Mouse (Mus musculus) midbrain, embryonic 15.5 days (tissue): ENCODE measurements around the gene Cdca4. TPM values are rescaled to one million over a fixed set of nuclear protein-coding genes. Genes with fewer than 3 reads are reported as not detected.

ENCODE experiments used
- ATAC-seq: fragments of 200-750 bp; cut with Nextera tagmentation; replicated peaks from 2 replicates; pipeline ENCODE4 v1.8.0; 2017; ENCODE audit warnings: moderate TSS enrichment
- H3K27ac ChIP-seq: fragments of 300-500 bp; sonication (generic); 2 replicates; pipeline ENCODE4 v1.5.1; 2015; ENCODE audit warnings: mild to moderate bottlenecking, inconsistent platforms
- H3K27me3 ChIP-seq: fragments of 300-500 bp; sonication (generic); replicated peaks from 2 replicates; pipeline ENCODE4 v1.6.1; 2015; ENCODE audit warnings: inconsistent platforms
- H3K36me3 ChIP-seq: fragments of 300-500 bp; sonication (generic); replicated peaks from 2 replicates; pipeline ENCODE4 v1.6.1; 2015; ENCODE audit warnings: inconsistent platforms
- H3K4me1 ChIP-seq: fragments of 300-500 bp; sonication (generic); 2 replicates; pipeline ENCODE4 v1.6.1; 2015; ENCODE audit warnings: inconsistent platforms
- H3K4me2 ChIP-seq: fragments of 300-500 bp; sonication (generic); 2 replicates; pipeline ENCODE4 v1.6.1; 2015; ENCODE audit warnings: inconsistent platforms, mild to moderate bottlenecking, moderate library complexity
- H3K4me3 ChIP-seq: fragments of 300-500 bp; sonication (generic); 2 replicates; pipeline ENCODE4 v1.5.1; 2015; ENCODE audit warnings: mild to moderate bottlenecking, inconsistent platforms
- H3K9ac ChIP-seq: fragments of 300-500 bp; sonication (generic); 2 replicates; pipeline ENCODE4 v1.6.1; 2015; ENCODE audit warnings: mild to moderate bottlenecking, inconsistent platforms
- H3K9me3 ChIP-seq: fragments of 300-500 bp; sonication (generic); 2 replicates; pipeline ENCODE4 v1.6.1; 2016; ENCODE audit warnings: inconsistent platforms
- WGBS: fragments of 180-500 bp; shearing (Covaris S2); methylation state at CpG from one replicate; pipeline ENCODE4 v1.1.7; 2015; ENCODE audit warnings: mixed read lengths; 5-methylcytosine and 5-hydroxymethylcytosine counted together
- polyA plus RNA-seq: library from polyadenylated mRNA; unstranded; fragments of >200 nt; fragmentation: Nextera tagmentation; extraction: Ambion mirVana; gene quantifications from 2 replicates; pipeline ENCODE4 v1.2.1, GENCODE M21; 2015

The Cdca4 gene
- polyA plus RNA-seq, 1 experiment from 2014 or later, result 44.1 TPM

DNA sequence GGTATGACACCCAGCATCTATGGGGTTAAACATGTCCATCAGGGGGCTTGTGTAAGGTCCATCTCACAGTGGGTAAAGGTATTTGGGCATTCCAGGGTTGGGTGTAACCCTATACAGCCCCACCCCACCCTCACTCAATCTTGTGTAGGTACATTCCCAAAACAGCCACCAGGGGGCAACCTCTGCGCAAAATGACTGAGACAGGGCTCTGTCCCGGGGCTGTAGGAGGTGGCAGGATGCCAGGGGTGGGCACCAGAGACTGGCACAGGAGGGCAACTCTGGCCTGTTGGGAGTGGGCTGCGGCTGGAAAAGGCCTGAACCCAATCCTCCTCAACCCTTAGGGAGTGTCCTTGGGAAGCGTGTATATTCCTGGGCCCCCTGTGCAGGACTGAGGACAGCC is 28.7 kb downstream of the Cdca4 start:
- 6% methylated on average over 4 of the region's 4 CpGs for WGBS
- H3K27me3 ChIP-seq, result peaks cover 15% of the 10 kb centered on the region
- ATAC-seq, result peak; percentile 1; the same call in 1 of the 2 replicates
- H3K36me3 ChIP-seq, result no peaks in the 10 kb centered on the region
- H3K4me2 ChIP-seq, result no peak overlapping the region
- H3K4me1 ChIP-seq, result peaks cover 11% of the 10 kb centered on the region
- no peak overlapping the region for H3K9ac ChIP-seq
- no peaks in the 10 kb centered on the region for H3K9me3 ChIP-seq
- no peak overlapping the region for H3K27ac ChIP-seq
- H3K4me3 ChIP-seq, result no peak overlapping the region

DNA sequence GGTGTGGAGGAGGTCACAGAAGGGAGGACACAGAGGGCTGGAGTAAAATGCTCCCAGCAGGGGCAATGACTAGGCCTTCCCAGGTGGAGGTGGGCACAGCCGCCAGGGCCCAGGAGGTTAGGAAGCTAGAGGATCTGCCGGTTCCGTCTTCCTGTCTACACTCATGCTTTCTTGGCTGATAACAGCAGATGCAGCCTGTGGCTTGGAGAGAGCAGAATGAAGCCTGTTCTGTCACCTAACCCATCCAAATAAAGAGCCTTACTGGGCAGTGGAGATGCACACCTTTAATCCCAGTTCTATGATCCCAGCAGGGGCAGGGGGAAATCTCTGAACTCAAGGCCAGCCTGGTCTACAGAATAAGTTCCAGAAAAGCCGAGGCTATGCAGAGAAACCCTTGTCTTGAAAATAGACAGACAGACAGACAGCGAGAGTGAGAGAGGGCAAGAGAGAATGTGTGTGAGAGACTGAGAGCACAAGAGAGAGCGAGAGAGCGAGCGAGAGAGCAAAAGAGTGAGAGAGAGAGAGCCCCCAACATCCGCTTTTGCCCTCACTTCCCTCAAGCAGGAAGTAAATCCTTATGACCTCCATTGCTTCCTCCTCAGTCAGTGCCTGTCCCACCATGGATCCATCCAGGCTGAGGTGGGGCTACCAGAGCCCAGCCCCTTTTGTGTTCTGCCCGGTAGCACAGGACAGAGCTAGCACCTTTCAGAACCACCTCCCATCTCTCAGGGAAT is 29.8 kb downstream of the Cdca4 start:
- H3K9me3 ChIP-seq, result no peaks in the 10 kb centered on the region
- no peak overlapping the region for H3K27ac ChIP-seq
- peaks cover 15% of the 10 kb centered on the region for H3K27me3 ChIP-seq
- WGBS, result 87% methylated on average over 10 of the region's 10 CpGs
- H3K4me2 ChIP-seq, result no peak overlapping the region
- H3K36me3 ChIP-seq, result no peaks in the 10 kb centered on the region
- H3K4me1 ChIP-seq, result peaks cover 11% of the 10 kb centered on the region
- ATAC-seq, result no peak
- H3K9ac ChIP-seq, result no peak overlapping the region
- no peak overlapping the region for H3K4me3 ChIP-seq

DNA sequence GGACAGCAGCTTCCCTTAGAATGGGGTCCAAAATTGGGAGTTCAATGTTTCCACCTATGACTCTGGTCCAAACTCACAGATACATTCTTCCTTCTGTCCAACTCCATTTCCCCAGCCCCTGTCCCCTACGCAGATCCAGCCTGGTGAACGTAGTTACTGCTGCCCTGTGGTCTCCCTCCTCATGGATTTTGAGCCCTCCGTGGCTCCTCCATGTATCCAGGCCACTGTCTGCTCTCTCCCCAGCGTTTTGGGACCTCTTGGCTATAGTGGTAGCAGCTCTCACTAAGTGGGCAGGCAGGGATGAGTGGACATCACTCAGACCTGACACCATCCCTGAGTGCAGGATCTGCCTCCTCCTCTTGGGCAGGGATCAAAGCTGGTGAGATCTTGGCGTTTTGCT is 30.5 kb downstream of the Cdca4 start:
- H3K27me3 ChIP-seq, result peaks cover 15% of the 10 kb centered on the region
- H3K4me1 ChIP-seq, result peaks cover 11% of the 10 kb centered on the region
- no peaks in the 10 kb centered on the region for H3K9me3 ChIP-seq
- H3K4me2 ChIP-seq, result no peak overlapping the region
- no peak overlapping the region for H3K4me3 ChIP-seq
- ATAC-seq, result no peak
- H3K9ac ChIP-seq, result no peak overlapping the region
- no peaks in the 10 kb centered on the region for H3K36me3 ChIP-seq
- no peak overlapping the region for H3K27ac ChIP-seq
- whole genome bisulfite sequencing, result 77% methylated on average over 5 of the region's 5 CpGs

GRCm38 (mm10) chr12:112798332-112798681 is 30.9 kb downstream of the Cdca4 start:
- no peak overlapping the region for H3K9ac ChIP-seq
- no peak overlapping the region for H3K4me2 ChIP-seq
- H3K27ac ChIP-seq, result no peak overlapping the region
- peaks cover 15% of the 10 kb centered on the region for H3K27me3 ChIP-seq
- no peak overlapping the region for H3K4me3 ChIP-seq
- H3K4me1 ChIP-seq, result peaks cover 11% of the 10 kb centered on the region
- H3K9me3 ChIP-seq, result no peaks in the 10 kb centered on the region
- WGBS, result 40% methylated on average over 5 of the region's 5 CpGs
- no peaks in the 10 kb centered on the region for H3K36me3 ChIP-seq
- no peak for ATAC-seq

DNA sequence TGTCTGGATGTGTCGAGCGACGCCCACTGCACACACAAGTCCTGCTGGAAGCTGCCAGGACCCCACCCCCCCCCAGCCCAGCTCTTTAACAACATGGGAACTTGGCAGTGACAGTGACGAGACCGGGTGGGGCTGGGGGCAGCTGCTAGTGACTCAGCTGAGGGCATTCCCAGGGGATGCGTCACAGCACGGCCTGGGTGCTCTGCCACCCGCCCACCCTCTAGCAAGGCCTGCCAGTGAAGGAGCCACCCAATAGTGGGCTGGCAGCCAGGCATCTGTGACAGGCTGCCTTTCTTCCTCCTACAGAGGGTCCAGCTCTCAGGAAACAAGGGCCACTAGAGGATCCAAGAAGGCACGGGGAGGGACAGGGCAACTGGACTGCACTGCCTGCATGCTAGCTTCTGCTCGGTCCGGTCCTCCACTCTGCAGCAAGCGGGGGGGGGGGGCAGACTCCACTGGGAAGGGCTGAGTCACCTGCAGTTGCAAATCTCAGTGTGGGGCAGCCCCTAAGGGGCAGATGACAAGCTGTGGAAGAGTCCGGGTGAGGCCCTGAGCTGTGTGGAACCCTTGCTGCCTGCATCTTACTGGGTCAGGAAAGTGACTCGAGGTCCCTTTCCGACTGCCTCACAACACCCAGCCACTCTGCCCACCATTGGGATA is 31.4 kb downstream of the Cdca4 start:
- Histone ChIP-seq H3K4me3 (no peak overlapping the region), H3K36me3 (no peaks in the 10 kb centered on the region), H3K4me2 (no peak overlapping the region), H3K9ac (no peak overlapping the region), H3K27ac (no peak overlapping the region), H3K27me3 (peaks cover 15% of the 10 kb centered on the region), H3K4me1 (peaks cover 11% of the 10 kb centered on the region), H3K9me3 (no peaks in the 10 kb centered on the region)
- no peak for ATAC-seq
- 69% methylated on average over 15 of the region's 15 CpGs for WGBS

DNA sequence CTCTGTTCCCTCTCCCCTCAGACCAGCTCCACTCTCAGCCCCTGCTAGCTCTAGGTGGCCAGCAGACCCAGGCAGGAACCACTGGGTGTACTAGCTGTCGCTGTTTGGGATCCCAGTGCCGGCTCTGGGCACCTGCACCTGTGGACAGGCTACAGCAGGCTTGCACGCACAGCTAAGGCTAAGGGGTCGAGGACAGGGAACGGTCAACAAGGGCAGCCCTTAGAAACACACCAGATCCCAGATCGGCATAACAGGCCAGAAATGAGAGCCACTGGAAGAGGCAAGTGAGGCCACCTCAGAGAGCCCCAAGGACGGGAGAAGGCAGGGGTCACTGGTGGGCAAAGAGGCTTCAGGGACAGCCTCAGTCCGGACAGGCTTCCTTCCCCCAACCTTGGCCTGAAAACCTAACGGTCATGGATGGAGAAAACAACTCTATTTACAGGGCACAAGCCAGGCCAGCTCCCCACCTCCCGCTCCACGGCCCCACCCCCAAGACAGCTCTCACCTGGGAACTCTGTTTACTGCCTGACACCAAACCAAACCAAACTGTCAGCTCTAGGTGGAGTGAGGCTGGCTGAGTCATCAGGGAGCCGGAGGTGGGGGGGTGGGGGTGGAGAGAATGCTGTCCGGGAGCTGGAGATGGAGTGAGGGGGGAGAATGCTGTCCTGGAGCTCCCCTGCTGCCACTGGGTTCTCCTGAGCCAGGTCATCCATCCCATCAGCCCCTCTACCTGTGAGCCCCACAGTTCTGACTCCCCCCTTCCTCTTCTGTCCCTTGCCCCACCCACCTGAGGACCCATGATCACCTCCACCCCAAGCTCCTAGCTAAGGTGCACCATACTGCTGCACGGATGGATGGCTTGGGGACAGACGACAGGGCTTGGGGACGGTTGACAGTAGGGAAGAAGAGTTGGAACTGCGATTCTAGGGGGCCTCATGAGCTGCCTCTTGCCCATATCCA is 32.4 kb downstream of the Cdca4 start:
- H3K27ac ChIP-seq, result no peak overlapping the region
- H3K4me1 ChIP-seq, result peaks cover 4% of the 10 kb centered on the region
- ATAC-seq, result no peak
- peaks cover 14% of the 10 kb centered on the region for H3K27me3 ChIP-seq
- no peak overlapping the region for H3K4me2 ChIP-seq
- H3K9ac ChIP-seq, result no peak overlapping the region
- H3K4me3 ChIP-seq, result no peak overlapping the region
- WGBS, result 58% methylated on average over 16 of the region's 17 CpGs
- H3K36me3 ChIP-seq, result no peaks in the 10 kb centered on the region
- no peaks in the 10 kb centered on the region for H3K9me3 ChIP-seq

- no peaks in the 10 kb centered on the region for H3K4me1 ChIP-seq
- ATAC-seq, result no peak
- H3K36me3 ChIP-seq, result no peaks in the 10 kb centered on the region
- no peak overlapping the region for H3K4me2 ChIP-seq
- H3K9me3 ChIP-seq, result no peaks in the 10 kb centered on the region
- H3K27me3 ChIP-seq, result peaks cover 2% of the 10 kb centered on the region
- H3K9ac ChIP-seq, result no peak overlapping the region
- 69% methylated on average over 18 of the region's 18 CpGs for WGBS
- no peak overlapping the region for H3K27ac ChIP-seq
- H3K4me3 ChIP-seq, result no peak overlapping the region
These were observed 33.6 kb downstream of the Cdca4 start for GRCm38 (mm10) chr12:112795466-112796104.

DNA sequence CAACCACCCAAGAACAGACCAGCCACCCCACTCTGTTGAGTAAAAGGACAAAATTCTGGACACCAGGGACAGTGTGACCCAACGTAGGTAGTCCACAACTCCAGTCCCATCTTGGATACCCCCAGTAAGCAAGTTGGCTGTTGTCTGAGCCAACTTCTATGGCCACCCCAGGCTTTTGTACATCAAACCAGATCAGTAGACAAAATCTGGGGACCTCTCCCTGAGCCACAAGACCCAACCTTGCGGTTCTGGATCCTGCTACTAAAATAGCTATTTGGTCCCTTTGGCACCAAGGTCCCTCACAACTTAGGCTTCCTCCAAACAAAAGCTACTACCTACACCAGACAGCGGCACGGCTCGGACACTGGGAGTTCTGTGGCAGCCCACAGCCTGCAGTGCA is 34.2 kb downstream of the Cdca4 start:
- no peaks in the 10 kb centered on the region for H3K9me3 ChIP-seq
- H3K4me3 ChIP-seq, result no peak overlapping the region
- no peak overlapping the region for H3K27ac ChIP-seq
- no peaks in the 10 kb centered on the region for H3K27me3 ChIP-seq
- no peak for ATAC-seq
- no peak overlapping the region for H3K4me2 ChIP-seq
- no peaks in the 10 kb centered on the region for H3K36me3 ChIP-seq
- 87% methylated on average over 5 of the region's 5 CpGs for WGBS
- no peaks in the 10 kb centered on the region for H3K4me1 ChIP-seq
- no peak overlapping the region for H3K9ac ChIP-seq

GRCm38 (mm10) chr12:112794356-112794816 is 34.8 kb downstream of the Cdca4 start:
- no peak overlapping the region for H3K4me2 ChIP-seq
- no peak for ATAC-seq
- no peak overlapping the region for H3K27ac ChIP-seq
- no peaks in the 10 kb centered on the region for H3K27me3 ChIP-seq
- 33% methylated on average over 7 of the region's 7 CpGs for WGBS
- H3K4me3 ChIP-seq, result no peak overlapping the region
- no peak overlapping the region for H3K9ac ChIP-seq
- no peaks in the 10 kb centered on the region for H3K4me1 ChIP-seq
- no peaks in the 10 kb centered on the region for H3K9me3 ChIP-seq
- H3K36me3 ChIP-seq, result no peaks in the 10 kb centered on the region

DNA sequence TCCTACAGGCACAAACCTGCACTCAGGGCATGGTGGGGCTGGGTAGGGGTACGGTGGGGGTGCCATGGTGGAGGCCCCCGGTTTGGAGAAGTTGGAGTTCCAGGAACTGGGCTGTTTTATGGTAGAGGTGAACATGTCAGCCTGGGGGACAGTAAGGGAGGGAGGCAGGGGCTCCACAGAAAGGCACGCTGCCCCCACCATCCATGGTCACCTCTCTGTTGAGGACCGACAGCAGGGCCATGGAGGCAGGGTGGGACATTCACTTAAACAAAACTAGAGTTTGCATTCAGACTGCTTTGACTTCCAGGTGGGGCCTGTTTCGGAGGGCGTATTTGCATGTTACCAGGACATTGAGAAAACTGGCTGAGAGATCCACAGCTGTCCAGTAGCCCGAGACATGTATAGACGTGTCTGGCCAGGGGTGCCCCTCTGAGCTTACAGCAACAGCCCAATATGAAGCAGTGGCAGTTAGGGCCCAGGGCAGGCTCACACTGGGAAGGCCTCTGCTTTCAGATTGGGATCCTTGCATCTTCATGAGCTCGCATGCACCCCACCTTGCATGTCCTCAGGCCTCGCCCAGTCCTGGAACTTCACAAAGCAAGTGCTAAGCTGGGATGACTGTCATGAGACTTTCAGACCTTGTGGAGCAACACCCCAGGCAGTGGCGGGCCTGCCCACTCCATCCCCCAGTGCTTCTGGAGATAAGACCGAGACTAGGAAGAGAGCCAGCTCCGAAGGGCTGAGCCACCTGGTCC is 35.4 kb downstream of the Cdca4 start:
- Histone ChIP-seq H3K4me3 (no peak overlapping the region), H3K36me3 (no peaks in the 10 kb centered on the region), H3K27me3 (no peaks in the 10 kb centered on the region), H3K27ac (no peak overlapping the region), H3K9me3 (no peaks in the 10 kb centered on the region), H3K9ac (no peak overlapping the region), H3K4me1 (no peaks in the 10 kb centered on the region), H3K4me2 (no peak overlapping the region)
- WGBS, result 76% methylated on average over 13 of the region's 13 CpGs
- ATAC-seq, result no peak

DNA sequence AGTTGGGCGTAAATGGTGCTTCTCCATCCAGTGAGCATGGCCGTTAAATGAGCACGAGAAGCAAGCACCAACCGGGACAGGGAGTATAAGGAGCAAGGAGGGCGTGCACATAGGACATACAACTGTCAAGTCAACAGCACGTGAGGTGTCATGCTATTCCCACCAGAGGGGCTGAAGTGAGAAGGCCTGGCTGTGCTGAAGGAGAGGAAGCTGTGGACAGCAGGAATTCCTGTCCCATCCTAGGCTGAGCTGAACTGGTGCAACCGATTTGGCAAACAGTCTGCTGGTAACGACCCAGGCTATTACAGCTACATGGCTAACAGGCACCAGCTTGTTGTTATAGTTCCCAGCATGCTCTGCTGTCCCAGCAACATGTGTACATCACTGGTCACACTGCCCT is 38.2 kb downstream of the Cdca4 start:
- no peaks in the 10 kb centered on the region for H3K9me3 ChIP-seq
- H3K27ac ChIP-seq, result no peak overlapping the region
- WGBS, result 81% methylated on average over 8 of the region's 8 CpGs
- H3K36me3 ChIP-seq, result no peaks in the 10 kb centered on the region
- H3K4me1 ChIP-seq, result no peaks in the 10 kb centered on the region
- no peak for ATAC-seq
- no peak overlapping the region for H3K4me3 ChIP-seq
- no peaks in the 10 kb centered on the region for H3K27me3 ChIP-seq
- no peak overlapping the region for H3K4me2 ChIP-seq
- H3K9ac ChIP-seq, result no peak overlapping the region
